Mouse (Mus musculus) embryonic fibroblast, embryonic 13.5 days (primary cell): ENCODE measurements at regions not wholly inside any gene's neighbourhood (a gene's known extent, or its start where the extent isn't known, plus 50 kb on each side); places are given as distances from the start of the nearest gene placed in this dataset.

Experiments used
- CTCF ChIP-seq: IDR thresholded peaks from 2 replicates; pipeline ENCODE4 v1.5.1; 2011; ENCODE audit warnings: mild to moderate bottlenecking, control low read depth, low read length, moderate library complexity, borderline replicate concordance; ENCODE audit not compliant: insufficient read depth
- POLR2A ChIP-seq: IDR thresholded peaks from 2 replicates; pipeline ENCODE4 v1.6.1; 2011; ENCODE audit warnings: low read depth, mild to moderate bottlenecking, control low read depth, low read length, moderate library complexity

DNA sequence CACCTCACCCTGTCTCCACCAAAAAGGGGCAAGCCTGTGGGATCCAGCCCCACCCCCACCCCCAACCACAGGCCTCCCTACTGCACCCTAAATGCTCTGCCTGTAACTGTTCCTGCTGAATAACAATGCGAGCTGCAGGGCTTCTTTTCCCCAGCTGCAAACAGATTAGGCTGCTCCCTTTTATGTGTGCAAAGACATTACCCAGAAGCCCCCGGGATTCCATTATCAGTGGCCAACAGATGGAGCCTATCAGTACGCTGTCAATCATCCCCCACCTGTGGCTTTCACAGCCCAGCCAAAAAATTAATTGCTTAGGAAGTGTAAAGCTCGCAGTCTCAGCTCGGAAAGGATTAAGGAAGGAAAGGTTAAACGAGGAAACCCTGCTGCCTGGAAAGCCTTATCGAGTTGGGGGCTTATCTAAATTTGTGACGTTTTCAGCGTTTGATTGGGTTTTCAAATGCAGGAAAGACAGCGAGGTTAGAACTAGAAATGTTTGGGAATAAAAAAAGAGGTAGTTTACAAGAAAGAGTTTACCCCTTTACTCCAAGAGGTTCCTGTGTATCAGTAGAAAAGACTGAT, 263.2 kb upstream of the Myo3a start:
- TF ChIP-seq POLR2A (no peak), CTCF (no peak)
